Mouse (Mus musculus) liver, embryonic 14.5 days (tissue): ENCODE results near the gene Fmnl2. TPM values are rescaled to one million over a fixed set of nuclear protein-coding genes. Genes with fewer than 3 reads are reported as not detected.

Source experiments
- ATAC-seq: fragments of 200-750 bp; cut with Nextera tagmentation; 2 replicates; pipeline ENCODE4 v1.8.0; 2017; ENCODE audit warnings: moderate number of reproducible peaks, mild to moderate bottlenecking, moderate library complexity; ENCODE audit not compliant: insufficient read depth
- DNase-seq, 3 experiments: peaks; one replicate each; pipeline ENCODE4 v3.0.0-alpha.2; 2012 to 2013; ENCODE audit warnings: low read depth in 3 of 3, low spot score in 3 of 3
- H3K27ac ChIP-seq: fragments of 300-500 bp; sonication (generic); 2 replicates; pipeline ENCODE4 v1.5.1; 2014; ENCODE audit warnings: moderate library complexity, mild to moderate bottlenecking, control low read depth, inconsistent platforms
- H3K27me3 ChIP-seq: fragments of 300-500 bp; sonication (generic); 2 replicates; pipeline ENCODE4 v1.6.1; 2014; ENCODE audit warnings: mild to moderate bottlenecking, low read length, moderate library complexity; ENCODE audit not compliant: control insufficient read depth, insufficient read depth
- H3K36me3 ChIP-seq: fragments of 300-500 bp; sonication (generic); replicated peaks from 2 replicates; pipeline ENCODE4 v1.6.1; 2014; ENCODE audit warnings: low read depth; ENCODE audit not compliant: control insufficient read depth, insufficient read depth
- H3K4me1 ChIP-seq, 2 experiments: fragments of 200-500 bp in 1 of 2; fragments of 300-500 bp in 1 of 2; sonication (generic) in 1 of 2; replicated peaks; 2 replicates each; pipeline ENCODE4 v1.6.1; 2012 to 2014; ENCODE audit warnings: antibody characterized with exemption in 1 of 2, inconsistent platforms in 1 of 2, low read length in 1 of 2; ENCODE audit not compliant: control insufficient read depth in 2 of 2, insufficient read depth in 2 of 2
- H3K4me2 ChIP-seq: fragments of 300-500 bp; sonication (generic); 2 replicates; pipeline ENCODE4 v1.6.1; 2014; ENCODE audit warnings: low read depth, mild to moderate bottlenecking, control low read depth, moderate library complexity
- H3K4me3 ChIP-seq, 2 experiments: fragments of 200-500 bp in 1 of 2; fragments of 300-500 bp in 1 of 2; sonication (generic) in 1 of 2; 2 replicates each; pipeline ENCODE4 v1.5.1; 2012 to 2014; ENCODE audit warnings: low read depth in 2 of 2, low read length in 2 of 2, mild to moderate bottlenecking in 2 of 2, control low read depth in 1 of 2, inconsistent platforms in 1 of 2, moderate library complexity in 1 of 2; ENCODE audit not compliant: insufficient read depth in 1 of 2
- H3K9ac ChIP-seq: fragments of 300-500 bp; sonication (generic); replicated peaks from 2 replicates; pipeline ENCODE4 v1.6.1; 2014; ENCODE audit warnings: mild to moderate bottlenecking, control low read depth, moderate library complexity
- H3K9me3 ChIP-seq: fragments of 300-500 bp; sonication (generic); 2 replicates; pipeline ENCODE4 v1.6.1; 2016; ENCODE audit warnings: low read length, mixed read lengths; ENCODE audit not compliant: control insufficient read depth
- CTCF ChIP-seq: IDR thresholded peaks from 2 replicates; pipeline ENCODE4 v1.5.1; 2016; ENCODE audit warnings: antibody characterized with exemption, low read depth, control low read depth
- EP300 ChIP-seq: IDR thresholded peaks from 2 replicates; pipeline ENCODE4 v1.6.1; 2016; ENCODE audit warnings: antibody characterized with exemption, low read depth
- WGBS: fragments of 180-500 bp; shearing (Covaris S2); extraction: QIAGEN DNeasy Blood & Tissue Kit; methylation state at CpG from one replicate; pipeline ENCODE4 v1.1.7; 2014; ENCODE audit not compliant: insufficient replicate concordance; 5-methylcytosine and 5-hydroxymethylcytosine counted together
- polyA plus RNA-seq, 2 experiments: library from polyadenylated mRNA; depleted of rRNA in 1 of 2; stranded (reverse) in 1 of 2; unstranded in 1 of 2; fragments of >200 nt; fragmentation: Nextera tagmentation in 1 of 2; extraction: Ambion mirVana in 1 of 2; gene quantifications; 2 replicates each; pipeline versions ENCODE4 v1.2.1 to v1.2.3; 2012 to 2014

The Fmnl2 gene
- polyA plus RNA-seq, 2 experiments, result 0.39 to 0.79 TPM

DNA sequence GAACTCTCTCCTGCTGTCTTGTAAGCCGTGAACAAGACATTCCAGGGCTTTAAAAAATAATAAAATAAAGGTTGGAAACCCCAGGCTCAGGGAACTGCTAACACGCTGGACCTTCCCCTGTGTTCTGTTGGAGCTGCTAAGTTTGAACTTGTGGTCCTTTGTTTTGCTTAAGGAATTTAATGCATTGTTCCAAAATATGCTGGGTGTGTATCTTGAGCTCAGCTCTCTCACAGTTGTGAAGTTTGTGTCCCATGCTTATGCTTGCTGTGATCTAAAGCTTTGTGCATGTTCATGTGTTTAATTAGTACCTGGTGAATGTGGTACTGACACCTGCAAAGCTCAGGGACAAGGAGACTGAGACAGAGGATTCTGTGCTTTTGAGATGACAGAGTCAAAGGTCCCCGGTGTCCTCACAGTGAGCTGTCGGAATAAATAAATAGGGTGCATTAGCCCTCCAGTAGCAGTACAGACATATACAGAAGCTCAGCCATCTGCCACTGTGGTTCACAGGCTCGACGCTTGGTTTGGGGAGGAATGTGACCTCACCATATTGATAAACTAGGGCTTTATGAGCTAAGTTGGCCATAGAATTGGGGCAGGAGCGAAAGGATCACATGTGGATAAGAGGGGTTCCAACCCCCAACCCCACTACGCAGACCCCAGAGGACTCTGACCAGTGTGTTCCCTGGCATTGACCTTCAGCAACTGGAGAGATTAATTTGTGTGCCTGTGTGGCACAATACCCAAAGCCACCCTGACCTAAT is 100.3 kb downstream of the Fmnl2 start:
- ATAC-seq (no peak), DNase-seq (no peak)
- no peak overlapping the region for H3K4me3 ChIP-seq
- H3K9me3 ChIP-seq, result no peaks in the 10 kb centered on the region
- no peak overlapping the region for H3K4me2 ChIP-seq
- peaks cover 0 to 3% of the 10 kb centered on the region in 2 experiments; a peak in 1 of 4 replicates for H3K4me1 ChIP-seq
- no peak overlapping the region for H3K9ac ChIP-seq
- no peaks in the 10 kb centered on the region for H3K27me3 ChIP-seq
- WGBS, result 51% methylated on average over 8 of the region's 8 CpGs
- no peak overlapping the region for H3K27ac ChIP-seq
- no peak for TF ChIP-seq EP300
- TF ChIP-seq CTCF, result no peak
- H3K36me3 ChIP-seq, result no peaks in the 10 kb centered on the region

DNA sequence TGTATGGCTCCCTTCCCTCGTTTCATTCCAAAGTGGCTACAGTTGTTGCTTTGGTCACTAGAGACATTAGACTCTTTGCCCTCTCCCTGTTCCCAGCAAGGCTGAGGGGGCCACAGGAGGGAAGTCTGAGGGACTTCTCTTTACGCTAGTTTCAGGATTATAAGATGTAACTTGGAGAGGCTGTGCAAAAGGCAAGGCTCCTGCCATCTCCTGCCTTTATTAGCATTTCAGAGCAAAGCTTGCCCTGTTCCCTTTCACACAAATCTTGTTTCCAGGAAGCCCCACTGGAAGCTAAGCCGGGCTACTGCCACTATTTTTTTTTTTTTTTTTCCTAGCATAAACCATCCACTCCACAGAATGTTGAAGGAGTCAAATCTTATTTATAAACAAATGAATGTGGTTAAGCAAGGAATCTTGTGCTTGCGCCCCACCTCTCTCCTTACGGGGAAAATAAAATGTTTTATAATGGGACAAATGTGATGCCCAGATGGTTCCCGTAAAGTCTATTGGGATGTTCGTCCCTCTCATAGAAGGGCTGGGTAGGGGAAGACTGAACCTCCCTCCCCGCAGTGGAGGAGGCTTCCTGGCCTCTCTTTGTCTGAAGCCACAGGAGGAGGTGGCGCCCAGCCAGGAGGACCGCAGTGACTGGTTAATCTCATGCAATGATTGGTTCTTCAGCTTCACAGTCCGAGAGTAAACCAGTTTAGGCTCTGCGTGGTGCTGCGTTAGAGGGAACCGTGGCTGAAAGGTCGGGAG is 101.1 kb downstream of the Fmnl2 start:
- no peak overlapping the region for H3K4me3 ChIP-seq
- peaks cover 0 to 3% of the 10 kb centered on the region in 2 experiments; a peak in 1 of 4 replicates for H3K4me1 ChIP-seq
- no peak overlapping the region for H3K9ac ChIP-seq
- no peak overlapping the region for H3K4me2 ChIP-seq
- H3K9me3 ChIP-seq, result no peaks in the 10 kb centered on the region
- no peaks in the 10 kb centered on the region for H3K36me3 ChIP-seq
- TF ChIP-seq CTCF (no peak), EP300 (no peak)
- no peak overlapping the region for H3K27ac ChIP-seq
- ATAC-seq, result no peak
- 14% methylated on average over 15 of the region's 15 CpGs for WGBS
- H3K27me3 ChIP-seq, result no peaks in the 10 kb centered on the region
- no peak for DNase-seq

DNA sequence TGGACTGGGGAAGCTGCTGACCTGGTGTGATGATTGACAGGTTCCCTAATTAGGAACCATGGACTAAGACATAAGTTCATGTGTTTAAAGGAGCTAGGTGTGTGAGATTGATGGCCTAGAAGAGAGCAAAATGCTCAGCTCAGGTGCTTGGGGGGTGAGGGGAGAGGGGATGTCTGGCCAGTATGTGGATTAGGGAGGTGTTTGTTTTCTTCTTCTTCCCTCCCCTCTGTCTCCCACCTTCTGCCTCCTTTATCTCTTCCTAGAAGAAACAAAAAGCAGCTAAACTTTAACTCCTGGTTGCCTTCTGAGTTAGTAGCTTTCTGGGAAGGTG is 101.6 kb downstream of the Fmnl2 start:
- Histone ChIP-seq H3K36me3 (no peaks in the 10 kb centered on the region), H3K4me2 (no peak overlapping the region), H3K27ac (no peak overlapping the region), H3K4me1 (peaks cover 0 to 3% of the 10 kb centered on the region in 2 experiments; a peak in 1 of 4 replicates), H3K4me3 (no peak overlapping the region), H3K9me3 (no peaks in the 10 kb centered on the region), H3K9ac (no peak overlapping the region), H3K27me3 (no peaks in the 10 kb centered on the region)
- no peak for TF ChIP-seq CTCF
- TF ChIP-seq EP300, result no peak
- DNase-seq (no peak), ATAC-seq (no peak)

DNA sequence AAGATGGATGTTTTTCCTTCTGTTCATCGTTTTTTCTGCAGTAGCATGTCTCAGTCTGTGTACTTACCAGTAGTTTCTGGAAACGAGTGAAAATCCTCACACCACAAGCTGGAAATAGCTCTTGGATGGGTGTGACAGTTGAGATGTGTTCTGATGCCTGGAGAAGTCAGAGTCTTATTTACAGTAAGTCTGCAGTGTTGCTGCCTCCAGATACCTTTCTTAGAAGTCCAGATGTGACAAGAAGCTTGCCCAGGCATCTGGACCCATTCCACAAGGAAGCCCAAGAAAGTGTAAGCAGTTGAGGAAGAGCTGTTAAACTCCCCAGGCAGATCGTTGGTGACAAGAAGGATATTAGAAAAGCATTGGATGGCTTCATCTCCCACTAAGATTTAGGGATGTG is 102.3 kb downstream of the Fmnl2 start:
- Histone ChIP-seq H3K4me2 (no peak overlapping the region), H3K27ac (no peak overlapping the region), H3K4me1 (peaks cover 0 to 3% of the 10 kb centered on the region in 2 experiments; a peak in 1 of 4 replicates), H3K36me3 (no peaks in the 10 kb centered on the region), H3K4me3 (no peak overlapping the region), H3K27me3 (no peaks in the 10 kb centered on the region), H3K9ac (no peak overlapping the region), H3K9me3 (no peaks in the 10 kb centered on the region)
- no peak for TF ChIP-seq EP300
- no peak for TF ChIP-seq CTCF
- ATAC-seq (no peak), DNase-seq (no peak)
- WGBS, result 17% methylated on average over 3 of the region's 3 CpGs

DNA sequence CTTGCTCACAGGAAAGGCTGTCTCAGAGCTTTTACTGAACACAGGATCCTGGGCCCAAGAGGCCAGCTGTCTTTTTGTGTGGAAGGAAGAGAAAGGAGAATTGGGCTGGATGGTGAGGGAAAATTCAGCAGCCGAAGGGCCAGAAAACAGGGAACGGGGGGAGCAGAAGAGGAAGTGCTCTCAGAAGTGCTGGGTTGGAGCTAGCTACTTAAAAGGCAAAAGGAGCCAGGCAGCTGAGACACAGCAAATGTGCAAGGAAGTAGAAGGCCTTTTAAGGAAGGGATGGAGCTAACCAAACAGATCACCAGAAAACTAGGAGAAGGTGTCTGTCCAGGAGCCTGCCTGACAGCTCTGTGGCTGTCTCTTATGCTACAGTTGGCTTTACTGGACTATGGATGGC is 103.0 kb downstream of the Fmnl2 start:
- H3K9ac ChIP-seq, result no peak overlapping the region
- ATAC-seq (no peak), DNase-seq (no peak)
- H3K4me3 ChIP-seq, result no peak overlapping the region
- peaks cover 0 to 3% of the 10 kb centered on the region in 2 experiments; a peak in 1 of 4 replicates for H3K4me1 ChIP-seq
- H3K36me3 ChIP-seq, result no peaks in the 10 kb centered on the region
- H3K4me2 ChIP-seq, result no peak overlapping the region
- 35% methylated on average over 2 of the region's 2 CpGs for WGBS
- H3K27ac ChIP-seq, result no peak overlapping the region
- TF ChIP-seq CTCF, result no peak
- H3K9me3 ChIP-seq, result no peaks in the 10 kb centered on the region
- H3K27me3 ChIP-seq, result no peaks in the 10 kb centered on the region
